Mouse (Mus musculus) bone marrow, adult 2 months (tissue): ENCODE measurements around the gene Nadk.

Experiments used
- CTCF ChIP-seq: fragments of 200-500 bp; IDR thresholded peaks from 2 replicates; pipeline ENCODE4 v1.5.1; 2011; ENCODE audit warnings: low read length, control low read depth; ENCODE audit not compliant: control insufficient read depth, insufficient read depth
- POLR2A ChIP-seq: fragments of 200-500 bp; IDR thresholded peaks from 2 replicates; pipeline ENCODE4 v1.6.1; 2011; ENCODE audit warnings: low read depth, mild to moderate bottlenecking, control low read depth, low read length, borderline replicate concordance; ENCODE audit not compliant: control insufficient read depth

DNA sequence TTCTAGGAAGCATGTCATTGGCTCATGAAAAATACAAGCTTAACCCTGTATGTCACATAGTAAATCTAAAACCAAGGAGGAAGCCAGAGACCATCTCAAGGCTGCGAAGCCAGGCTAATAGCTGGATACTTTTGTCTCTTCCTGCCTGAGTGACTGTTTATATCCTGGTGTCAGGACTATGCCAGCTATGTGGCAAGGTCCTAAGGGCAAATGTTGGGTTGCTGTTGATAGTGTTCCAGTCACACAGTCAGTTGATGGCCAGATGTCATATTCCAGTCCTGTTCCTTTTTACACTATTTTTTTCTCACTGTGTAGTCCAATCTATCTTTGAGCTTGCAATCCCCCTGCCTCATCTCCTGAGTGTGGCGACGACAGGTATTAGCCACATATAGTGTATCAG, 51.1 kb downstream of the Nadk start:
- TF ChIP-seq POLR2A (no peak), CTCF (no peak)
